Mouse (Mus musculus) MEL (cell line): Measurements from ENCODE around the gene Dennd1a. TPM values are rescaled to one million over a fixed set of nuclear protein-coding genes. Genes with fewer than 3 reads are reported as not detected.

Experiments
- DNase-seq: peaks from one replicate; pipeline ENCODE4 v3.0.0; 2011; ENCODE audit warnings: low read depth, low spot score
- H3K27ac ChIP-seq: 2 replicates; pipeline ENCODE4 v1.5.1; 2012; ENCODE audit warnings: low read depth, mild to moderate bottlenecking, control low read depth, low read length, moderate library complexity; ENCODE audit not compliant: control insufficient read depth
- H3K27me3 ChIP-seq, 2 experiments: fragments of 150-350 bp in 1 of 2; sonication (generic) in 1 of 2; 2 replicates each; pipeline ENCODE4 v1.6.1; 2012; ENCODE audit warnings: low read length in 2 of 2, mild to moderate bottlenecking in 2 of 2, improper control_type of control experiment in 1 of 2, moderate library complexity in 1 of 2; ENCODE audit not compliant: insufficient read depth in 2 of 2, control insufficient read depth in 1 of 2
- H3K36me3 ChIP-seq, 2 experiments: 2 replicates each; pipeline ENCODE4 v1.6.1; 2012 to 2014; ENCODE audit warnings: low read length in 2 of 2, improper control_type of control experiment in 1 of 2, inconsistent platforms in 1 of 2, mild to moderate bottlenecking in 1 of 2; ENCODE audit not compliant: insufficient read depth in 2 of 2, control insufficient read depth in 1 of 2
- H3K4me1 ChIP-seq, 2 experiments: fragments of 150-350 bp in 1 of 2; sonication (generic) in 1 of 2; 2 replicates each; pipeline ENCODE4 v1.6.1; 2012; ENCODE audit warnings: low read length in 2 of 2, improper control_type of control experiment in 1 of 2, mild to moderate bottlenecking in 1 of 2; ENCODE audit not compliant: insufficient read depth in 2 of 2, control insufficient read depth in 1 of 2
- H3K4me3 ChIP-seq, 2 experiments: fragments of 150-350 bp in 1 of 2; sonication (generic) in 1 of 2; 2 replicates each; pipeline ENCODE4 v1.5.1; 2012; ENCODE audit warnings: low read depth in 2 of 2, low read length in 2 of 2, mild to moderate bottlenecking in 2 of 2, moderate library complexity in 2 of 2, control low read depth in 1 of 2, improper control_type of control experiment in 1 of 2; ENCODE audit not compliant: control insufficient read depth in 1 of 2, insufficient read depth in 1 of 2
- H3K79me2 ChIP-seq: 2 replicates; pipeline ENCODE4 v1.6.1; 2012; ENCODE audit warnings: mild to moderate bottlenecking, low read length, moderate library complexity; ENCODE audit not compliant: control insufficient read depth, poor library complexity, insufficient read depth
- H3K9ac ChIP-seq: 2 replicates; pipeline ENCODE4 v1.6.1; 2012; ENCODE audit warnings: low read depth, mild to moderate bottlenecking, control low read depth, low read length, moderate library complexity; ENCODE audit not compliant: control insufficient read depth, poor library complexity, severe bottlenecking
- H3K9me3 ChIP-seq: fragments of 150-350 bp; sonication (generic); replicated peaks from 2 replicates; pipeline ENCODE4 v1.6.1; 2012; ENCODE audit warnings: mild to moderate bottlenecking, low read length, improper control_type of control experiment, moderate library complexity; ENCODE audit not compliant: insufficient read depth
- BHLHE40 ChIP-seq: IDR thresholded peaks from 2 replicates; pipeline ENCODE4 v1.6.1; 2012; ENCODE audit warnings: low read depth, mild to moderate bottlenecking, inconsistent platforms, low read length, improper control_type of control experiment, borderline replicate concordance
- CHD1 ChIP-seq: IDR thresholded peaks from 2 replicates; pipeline ENCODE4 v1.6.1; 2012; ENCODE audit warnings: low read depth, mild to moderate bottlenecking, inconsistent platforms, low read length, improper control_type of control experiment
- CTCF ChIP-seq, 3 experiments: IDR thresholded peaks in 2 of 3; conservative IDR thresholded peaks in 1 of 3; 2 replicates each; pipeline ENCODE4 v1.5.1; 2011 to 2012; ENCODE audit warnings: low read length in 3 of 3, low read depth in 2 of 3, mild to moderate bottlenecking in 2 of 3, improper control_type of control experiment in 1 of 3, inconsistent platforms in 1 of 3, mixed read lengths in 1 of 3, moderate library complexity in 1 of 3; ENCODE audit not compliant: control insufficient read depth in 1 of 3, insufficient read depth in 1 of 3, poor library complexity in 1 of 3, severe bottlenecking in 1 of 3
- ELF1 ChIP-seq: IDR thresholded peaks from 2 replicates; pipeline ENCODE4 v1.6.1; 2014; ENCODE audit warnings: low read depth, mild to moderate bottlenecking, inconsistent platforms, low read length, improper control_type of control experiment, moderate library complexity
- EP300 ChIP-seq, 2 experiments: IDR thresholded peaks; 2 replicates each; pipeline ENCODE4 v1.6.1; 2011; ENCODE audit warnings: improper control_type of control experiment in 2 of 2, low read length in 2 of 2, low read depth in 1 of 2, mild to moderate bottlenecking in 1 of 2
- ETS1 ChIP-seq: IDR thresholded peaks from 2 replicates; pipeline ENCODE4 v1.6.1; 2012; ENCODE audit warnings: low read depth, mild to moderate bottlenecking, inconsistent platforms, low read length, improper control_type of control experiment, moderate library complexity
- GATA1 ChIP-seq: IDR thresholded peaks from 2 replicates; pipeline ENCODE4 v1.6.1; 2011; ENCODE audit warnings: low read depth, low read length, improper control_type of control experiment
- JUND ChIP-seq: IDR thresholded peaks from 2 replicates; pipeline ENCODE4 v1.6.1; 2011; ENCODE audit warnings: low read depth, mild to moderate bottlenecking, improper control_type of control experiment, low read length
- MAFK ChIP-seq: IDR thresholded peaks from 2 replicates; pipeline ENCODE4 v1.6.1; 2011; ENCODE audit warnings: low read depth, mild to moderate bottlenecking, low read length, improper control_type of control experiment, borderline replicate concordance
- MAX ChIP-seq: IDR thresholded peaks from 2 replicates; pipeline ENCODE4 v1.6.1; 2011; ENCODE audit warnings: low read length, improper control_type of control experiment
- MAZ ChIP-seq: IDR thresholded peaks from 2 replicates; pipeline ENCODE4 v1.6.1; 2012; ENCODE audit warnings: low read depth, mild to moderate bottlenecking, inconsistent platforms, low read length, improper control_type of control experiment
- MEF2A ChIP-seq: IDR thresholded peaks from 2 replicates; pipeline ENCODE4 v1.6.1; 2014; ENCODE audit warnings: low read depth, mild to moderate bottlenecking, inconsistent platforms, low read length, improper control_type of control experiment; ENCODE audit not compliant: poor library complexity, insufficient replicate concordance, severe bottlenecking; ENCODE audit errors: extremely low read depth
- MYB ChIP-seq: IDR thresholded peaks from 2 replicates; pipeline ENCODE4 v1.6.1; 2011; ENCODE audit warnings: mild to moderate bottlenecking, low read depth, low read length, improper control_type of control experiment
- NRF1 ChIP-seq: IDR thresholded peaks from 2 replicates; pipeline ENCODE4 v1.6.1; 2014; ENCODE audit warnings: low read depth, mild to moderate bottlenecking, inconsistent platforms, low read length, improper control_type of control experiment, moderate library complexity; ENCODE audit not compliant: poor library complexity, insufficient read depth, severe bottlenecking
- POLR2AphosphoS5 ChIP-seq: IDR thresholded peaks from 2 replicates; pipeline ENCODE4 v1.6.1; 2012; ENCODE audit warnings: low read depth, borderline replicate concordance, mild to moderate bottlenecking, inconsistent platforms, low read length, moderate library complexity, mixed read lengths
- RCOR1 ChIP-seq: IDR thresholded peaks from 2 replicates; pipeline ENCODE4 v1.6.1; 2012; ENCODE audit warnings: low read depth, mild to moderate bottlenecking, inconsistent platforms, low read length, improper control_type of control experiment
- SIN3A ChIP-seq: IDR thresholded peaks from 2 replicates; pipeline ENCODE4 v1.6.1; 2012; ENCODE audit warnings: low read length, improper control_type of control experiment, inconsistent platforms
- TAL1 ChIP-seq: IDR thresholded peaks from 2 replicates; pipeline ENCODE4 v1.6.1; 2012; ENCODE audit warnings: mild to moderate bottlenecking, inconsistent platforms, low read length, moderate library complexity, mixed read lengths
- TBP ChIP-seq: IDR thresholded peaks from 2 replicates; pipeline ENCODE4 v1.8.0; 2011; ENCODE audit warnings: low read depth, low read length, improper control_type of control experiment
- UBTF ChIP-seq: IDR thresholded peaks from 2 replicates; pipeline ENCODE4 v1.6.1; 2012; ENCODE audit warnings: low read depth, mild to moderate bottlenecking, inconsistent platforms, low read length, improper control_type of control experiment, moderate library complexity, borderline replicate concordance; ENCODE audit not compliant: insufficient read depth
- USF1 ChIP-seq: IDR thresholded peaks from 2 replicates; pipeline ENCODE4 v1.6.1; 2014; ENCODE audit warnings: low read depth, mild to moderate bottlenecking, inconsistent platforms, low read length, improper control_type of control experiment, moderate library complexity
- USF2 ChIP-seq, 2 experiments: IDR thresholded peaks; 2 replicates each; pipeline ENCODE4 v1.6.1; 2011 to 2012; ENCODE audit warnings: improper control_type of control experiment in 2 of 2, low read length in 2 of 2, borderline replicate concordance in 1 of 2, inconsistent platforms in 1 of 2, low read depth in 1 of 2, mild to moderate bottlenecking in 1 of 2; ENCODE audit not compliant: insufficient read depth in 1 of 2
- ZKSCAN1 ChIP-seq: IDR thresholded peaks from 2 replicates; pipeline ENCODE4 v1.6.1; 2012; ENCODE audit warnings: low read depth, mild to moderate bottlenecking, inconsistent platforms, low read length, improper control_type of control experiment, moderate library complexity
- ZMIZ1 ChIP-seq: IDR thresholded peaks from 2 replicates; pipeline ENCODE4 v1.6.1; 2012; ENCODE audit warnings: low read depth, mild to moderate bottlenecking, inconsistent platforms, low read length, improper control_type of control experiment, moderate library complexity
- ZNF384 ChIP-seq: IDR thresholded peaks from 2 replicates; pipeline ENCODE4 v1.6.1; 2012; ENCODE audit warnings: low read depth, mild to moderate bottlenecking, inconsistent platforms, low read length, improper control_type of control experiment
- polyA plus RNA-seq, 2 experiments: library from polyadenylated mRNA; stranded (reverse) in 1 of 2; unstranded in 1 of 2; fragments of >175 nt in 1 of 2; fragments of >200 nt in 1 of 2; gene quantifications; 2 replicates each; pipeline versions ENCODE4 v1.2.1 to v1.2.4; 2012; ENCODE audit warnings: low replicate concordance in 2 of 2, low read depth in 1 of 2; ENCODE audit not compliant: insufficient read length in 2 of 2, insufficient read depth in 1 of 2, missing spikeins in 1 of 2
- total RNA-seq: library from RNA; depleted of rRNA; stranded (reverse); fragments of 300-350 nt; gene quantifications from 2 replicates; pipeline ENCODE4 v1.2.3, GENCODE M21; 2012

Gene Dennd1a
- total and polyA plus RNA-seq, 3 experiments = 5.0 to 21.8 TPM; not detected in 1

GRCm38 (mm10) chr2:37942906-37943305 is 344.3 kb downstream of the Dennd1a start:
- H3K36me3 ChIP-seq = peaks cover 0 to 21% of the 10 kb centered on the region in 2 experiments; a peak in 2 of 4 replicates
- no peaks in the 10 kb centered on the region for H3K9me3 ChIP-seq
- no peak for DNase-seq
- H3K4me3 ChIP-seq = no peak overlapping the region
- H3K27ac ChIP-seq = no peak overlapping the region
- peaks cover 11 to 20% of the 10 kb centered on the region in 2 experiments for H3K4me1 ChIP-seq
- H3K27me3 ChIP-seq = no peaks in the 10 kb centered on the region
- no peak overlapping the region for H3K9ac ChIP-seq
- TF ChIP-seq RCOR1 = no peak
- TF ChIP-seq ZKSCAN1 = no peak
- TF ChIP-seq USF1 = no peak
- TF ChIP-seq SIN3A = no peak
- no peak for TF ChIP-seq TBP
- TF ChIP-seq CTCF (IDR thresholded peaks at IDR 0.05 in 2 of 3, conservative IDR thresholded peaks at IDR 0.05 in 1 of 3; ENCODE audit: control insufficient read depth in 1 of 3, insufficient read depth in 1 of 3, low read depth in 2 of 3, low read length in 3 of 3, poor library complexity in 1 of 3, severe bottlenecking in 1 of 3) = no peak
- TF ChIP-seq USF2 (IDR thresholded peaks at IDR 0.05; ENCODE audit: borderline replicate concordance in 1 of 2, insufficient read depth in 1 of 2, low read depth in 1 of 2, low read length in 2 of 2) = no peak
- no peak for TF ChIP-seq MYB
- no peak for TF ChIP-seq BHLHE40
- no peak for TF ChIP-seq TAL1
- TF ChIP-seq, all 39 proteins: peak for 0
- H3K79me2 ChIP-seq = no peaks in the 10 kb centered on the region

GRCm38 (mm10) chr2:37941741-37942140 is 345.4 kb downstream of the Dennd1a start:
- H3K36me3 ChIP-seq = peaks cover 0 to 21% of the 10 kb centered on the region in 2 experiments; a peak in 2 of 4 replicates

GRCm38 (mm10) chr2:37940845-37941361 is 346.3 kb downstream of the Dennd1a start:
- Histone ChIP-seq H3K27me3 (no peaks in the 10 kb centered on the region), H3K9me3 (no peaks in the 10 kb centered on the region), H3K27ac (peak overlapping the region; percentile 67), H3K9ac (no peak overlapping the region), H3K79me2 (no peaks in the 10 kb centered on the region), H3K4me3 (no peak overlapping the region), H3K36me3 (peaks cover 0 to 20% of the 10 kb centered on the region in 2 experiments; a peak in 2 of 4 replicates), H3K4me1 (peaks cover 11 to 20% of the 10 kb centered on the region in 2 experiments)
- DNase-seq = peak; percentile 65
- TF ChIP-seq ZKSCAN1 (no peak), SIN3A (peak; percentile 68), MAZ (no peak), BHLHE40 (peak; percentile 54; the same call in 1 of the 2 replicates), ELF1 (no peak), MEF2A (peak; percentile 33; the same call in 1 of the 2 replicates), JUND (no peak), GATA1 (peak; percentile 89), POLR2AphosphoS5 (no peak), ZMIZ1 (no peak), RCOR1 (peak; percentile 66), MYB (peak; percentile 38; the same call in 1 of the 2 replicates), MAFK (peak; percentile 34; the same call in 1 of the 2 replicates), ETS1 (peak; percentile 80), EP300 (IDR thresholded peaks at IDR 0.05; ENCODE audit: low read depth in 1 of 2, low read length in 2 of 2) (peak; percentile 83 to 89)

More at GRCm38 (mm10) chr2:37941741-37942140, 345.4 kb downstream of the Dennd1a start:
- no peak overlapping the region for H3K4me3 ChIP-seq
- peak overlapping the region; percentile 67; the same call in 1 of the 2 replicates for H3K27ac ChIP-seq
- no peak for DNase-seq
- no peaks in the 10 kb centered on the region for H3K27me3 ChIP-seq
- TF ChIP-seq UBTF (no peak), TBP (no peak), SIN3A (no peak), RCOR1 (no peak), ZMIZ1 (no peak), ZNF384 (no peak), CHD1 (no peak), MEF2A (no peak), MAX (no peak), NRF1 (no peak)
- H3K79me2 ChIP-seq = no peaks in the 10 kb centered on the region
- peaks cover 11 to 20% of the 10 kb centered on the region in 2 experiments for H3K4me1 ChIP-seq
- H3K9me3 ChIP-seq = no peaks in the 10 kb centered on the region
- H3K9ac ChIP-seq = no peak overlapping the region
